Mouse (Mus musculus): ENCODE measurements around the gene Defb21.

Defb21 gene

DNA sequence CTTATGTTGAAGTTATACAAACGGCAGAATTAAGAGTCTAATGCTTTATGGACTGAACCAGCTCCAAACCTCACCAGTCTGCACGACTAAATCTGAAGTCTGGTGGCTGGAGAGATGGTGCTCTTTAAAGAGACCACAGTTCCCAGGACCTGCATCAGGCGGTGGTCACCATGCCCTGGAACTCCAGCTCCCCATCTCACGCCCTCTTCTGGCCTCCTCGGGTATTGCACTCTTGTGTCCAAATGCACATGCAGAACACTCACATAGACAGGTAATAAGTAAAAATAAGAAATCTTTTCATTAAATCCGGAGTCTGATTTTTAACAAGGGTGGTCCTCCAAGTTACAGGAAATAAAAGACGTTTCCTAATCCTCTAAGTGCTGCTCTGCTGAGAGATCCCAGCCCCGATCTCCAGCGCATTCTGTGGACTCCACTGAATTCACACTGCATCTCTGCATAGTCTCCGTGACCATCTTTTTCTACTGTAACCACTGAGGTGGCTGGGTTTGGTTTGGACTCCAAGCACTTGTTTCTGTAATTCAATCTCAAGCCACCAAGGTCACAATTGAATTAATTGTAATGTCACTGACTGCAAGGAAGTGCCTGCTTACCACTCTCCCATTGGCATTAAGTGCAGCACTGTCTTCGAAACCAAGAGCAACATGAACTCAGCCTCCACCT is at the start of gene Defb21:
Defb21 (plus strand) TSS at position 631 of the 681 bp plus-strand sequence.
- DNase-seq (ENCODE audit: low spot score): no peak

GRCm38 (mm10) chr2:152539944-152540710 is 32.4 kb upstream of the Defb21 start, which contains the start of gene Defb29:
Gene Defb29, minus strand, starts transcription at chr2:152540098.
- no peak for DNase-seq (ENCODE audit: low spot score)

DNA sequence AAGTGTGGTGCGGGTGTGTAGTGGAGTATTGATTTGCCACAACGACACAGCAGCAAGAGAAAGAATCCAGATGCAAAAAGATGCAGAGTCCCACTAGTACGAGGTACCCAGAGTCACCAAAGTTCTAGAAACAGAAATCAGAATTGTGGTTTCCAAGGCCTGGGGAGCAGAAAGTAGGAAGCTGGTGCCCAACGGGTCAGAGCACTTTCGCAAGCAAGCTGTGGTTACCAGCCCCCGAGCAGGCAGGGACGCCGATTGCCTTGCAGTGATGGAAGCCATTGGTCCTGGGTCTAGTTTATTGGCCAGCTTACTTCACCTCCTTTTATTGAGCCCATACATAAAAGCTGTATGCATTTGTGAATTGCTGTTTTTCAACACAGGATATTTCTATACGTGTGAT is 30.6 kb upstream of the Defb21 start:
- DNase-seq (ENCODE audit: low spot score): no peak

DNA sequence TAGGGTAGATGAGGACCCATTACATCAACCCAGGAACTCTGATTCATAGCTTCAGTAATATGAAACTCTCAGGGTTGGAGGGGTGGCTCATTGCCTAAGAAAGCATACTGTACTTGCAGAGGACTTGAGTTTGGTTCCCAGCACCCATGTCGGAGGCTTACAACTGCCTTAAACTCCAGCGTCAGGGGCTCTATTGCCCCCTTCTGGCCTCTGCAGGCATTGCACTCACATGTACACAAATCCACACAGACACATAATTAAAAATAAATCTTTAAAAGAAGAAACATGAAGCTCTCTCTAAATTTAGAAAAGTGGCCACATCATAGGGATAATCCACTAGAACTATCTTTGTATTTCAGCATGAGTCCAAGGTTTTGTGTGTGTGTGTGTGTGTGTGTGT is 29.6 kb upstream of the Defb21 start:
- no peak for DNase-seq (ENCODE audit: low spot score)

- DNase-seq (ENCODE audit: low spot score): no peak
These were observed 29.1 kb upstream of the Defb21 start for GRCm38 (mm10) chr2:152543478-152543877.

DNA sequence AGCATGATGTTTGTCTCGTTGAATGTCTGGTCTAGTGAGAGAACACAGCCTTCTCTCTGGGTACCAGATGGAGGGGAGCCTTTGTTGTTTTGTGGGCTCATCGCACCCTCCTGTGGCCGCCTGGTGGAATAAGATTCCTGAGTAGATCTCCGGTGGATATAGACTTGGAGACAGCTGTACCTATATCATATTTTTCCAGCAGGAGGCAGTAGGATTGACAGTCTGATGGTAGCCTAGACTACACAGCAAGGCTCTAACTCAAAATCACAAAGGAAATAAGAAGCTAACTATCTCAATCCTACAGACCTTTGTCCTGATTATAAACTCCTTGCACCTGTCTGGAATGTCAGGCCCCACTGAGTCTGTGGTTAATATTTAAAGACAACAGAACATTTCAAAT is 27.9 kb upstream of the Defb21 start:
- peak; percentile 51 for DNase-seq (ENCODE audit: low spot score)

DNA sequence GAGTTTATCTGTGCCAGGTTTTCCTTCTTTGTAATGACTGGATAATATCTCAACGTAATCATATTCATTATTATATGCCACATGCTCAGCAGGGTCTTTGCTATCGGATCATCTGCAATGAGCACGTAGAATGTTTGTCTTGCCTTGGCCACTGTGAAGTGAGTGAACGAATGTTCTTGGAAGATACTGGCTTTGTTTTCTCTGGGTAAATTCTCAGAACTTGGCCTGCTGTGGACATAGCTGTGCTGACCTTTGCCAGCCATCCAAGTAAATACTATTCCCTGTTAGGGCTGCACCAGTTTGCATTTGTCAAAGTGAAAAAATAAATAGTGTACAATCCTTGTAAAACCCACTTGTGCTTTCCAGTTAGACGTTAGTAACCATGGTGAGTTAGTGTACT is 24.4 kb upstream of the Defb21 start:
- DNase-seq (ENCODE audit: low spot score): no peak

DNA sequence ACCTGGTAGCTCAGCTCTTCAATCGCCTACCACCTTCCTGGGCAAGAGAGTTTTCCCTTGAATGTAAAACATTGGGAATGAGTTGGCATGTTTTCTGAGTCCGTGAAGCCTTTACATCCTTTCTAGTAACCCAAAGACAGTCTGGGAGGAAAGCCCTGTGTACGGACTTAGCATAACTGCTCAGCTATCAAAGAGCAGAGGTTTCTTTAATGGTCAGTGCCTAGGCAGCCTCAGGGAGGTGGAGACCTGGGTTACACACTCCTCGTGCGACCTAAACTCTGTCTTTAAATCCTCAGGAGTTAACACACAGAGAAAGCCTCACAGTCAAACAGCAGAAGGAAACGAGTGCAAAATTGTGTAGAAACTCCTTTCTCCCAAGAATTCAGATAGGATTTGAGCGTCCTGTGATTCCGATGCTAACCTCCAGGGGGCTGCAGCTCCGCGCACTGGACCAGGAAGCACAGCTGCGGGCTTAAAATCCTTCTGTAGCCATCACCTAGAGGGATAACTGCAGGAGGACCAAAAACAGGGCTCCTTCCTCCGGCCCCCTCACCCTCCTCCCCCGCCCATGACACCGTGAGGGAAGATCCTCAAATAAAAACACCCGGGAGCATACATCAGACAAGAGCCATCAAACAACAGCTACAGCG is 18.6 kb upstream of the Defb21 start:
- DNase-seq (ENCODE audit: low spot score): peak; percentile 14

DNA sequence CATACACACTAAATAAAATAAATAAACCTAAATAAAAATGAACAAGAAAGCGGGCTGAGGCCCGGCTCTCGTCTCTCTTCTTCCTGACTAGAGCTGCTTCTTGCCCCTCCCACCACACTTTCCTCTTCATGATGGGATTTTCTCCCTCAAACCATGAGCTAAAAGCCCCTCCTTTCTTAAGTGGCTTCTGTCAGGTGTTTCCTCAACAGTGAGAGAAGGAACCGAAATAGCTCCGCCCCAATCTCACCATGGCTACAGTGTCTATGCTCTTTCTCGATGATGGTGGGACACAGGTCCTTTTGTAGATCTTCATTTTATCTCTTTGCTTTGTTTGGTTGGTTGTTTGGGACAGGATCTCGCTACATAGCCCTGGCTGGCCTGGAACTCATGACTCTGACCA is 15.9 kb upstream of the Defb21 start:
- DNase-seq (ENCODE audit: low spot score): no peak

DNA sequence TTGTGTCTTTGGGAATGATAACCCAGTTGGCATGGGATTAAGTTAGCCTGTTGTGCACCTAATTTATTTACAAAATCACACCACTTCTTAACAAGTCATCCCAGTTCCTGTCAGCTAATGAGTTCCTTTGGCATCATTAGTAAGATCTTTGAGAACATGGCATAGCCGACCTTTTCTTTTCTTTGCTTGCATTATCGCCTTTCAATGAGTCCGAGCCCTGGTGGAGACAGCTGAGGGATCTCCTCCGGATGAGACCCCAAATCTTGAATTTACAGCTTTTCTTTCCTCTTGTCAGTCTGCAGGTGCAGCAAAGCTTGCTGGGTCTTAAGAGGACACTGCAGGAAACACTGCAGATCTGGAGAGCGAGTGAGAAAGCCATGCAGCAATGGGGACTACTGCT is 3.5 kb upstream of the Defb21 start, which contains the start of gene Gm17416:
Gm17416 (plus strand) TSS at position 301 of the 400 bp plus-strand sequence.
- DNase-seq (ENCODE audit: low spot score): no peak

DNA sequence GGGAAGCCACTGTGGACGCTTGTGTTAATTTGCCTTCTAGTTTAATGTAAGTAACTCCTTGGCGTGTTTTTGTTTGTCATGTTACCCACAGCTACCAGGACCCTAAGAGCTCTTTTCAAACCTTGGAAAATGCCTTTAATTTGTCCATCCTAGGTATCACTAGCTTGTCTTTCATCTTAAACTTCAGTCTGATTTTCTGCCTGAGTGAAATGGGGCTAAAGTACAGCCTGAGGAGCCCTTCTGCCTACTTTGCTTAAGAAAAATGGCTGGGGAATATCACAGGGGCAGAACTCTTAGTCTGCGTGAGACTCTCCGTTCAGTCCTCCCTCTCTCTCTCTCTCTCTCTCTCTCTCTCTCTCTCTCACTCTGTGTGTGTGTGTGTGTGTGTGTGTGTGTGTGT is 2.7 kb upstream of the Defb21 start:
- no peak for DNase-seq (ENCODE audit: low spot score)

DNA sequence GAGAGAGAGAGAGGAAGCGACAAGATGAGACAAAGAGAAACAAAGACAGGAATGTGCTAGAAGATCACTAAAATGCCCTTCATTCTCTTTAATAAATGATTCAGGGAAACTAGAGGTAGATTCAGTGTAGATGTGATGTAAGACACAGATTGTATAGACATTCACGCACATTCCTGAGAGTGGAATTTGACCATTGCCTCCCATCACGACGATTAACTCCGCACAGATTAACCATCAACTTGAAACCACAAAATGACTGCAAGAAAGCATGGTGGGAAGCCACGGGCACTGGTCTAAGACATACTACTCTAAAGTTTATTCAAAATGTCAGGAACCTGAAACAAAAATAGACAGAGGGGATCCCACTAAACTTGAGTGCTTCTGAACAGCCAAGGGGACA is 2.2 kb upstream of the Defb21 start:
- no peak for DNase-seq (ENCODE audit: low spot score)

- DNase-seq (ENCODE audit: low spot score): no peak
These were observed 940 bp downstream of the Defb21 start for GRCm38 (mm10) chr2:152573484-152573883.

DNA sequence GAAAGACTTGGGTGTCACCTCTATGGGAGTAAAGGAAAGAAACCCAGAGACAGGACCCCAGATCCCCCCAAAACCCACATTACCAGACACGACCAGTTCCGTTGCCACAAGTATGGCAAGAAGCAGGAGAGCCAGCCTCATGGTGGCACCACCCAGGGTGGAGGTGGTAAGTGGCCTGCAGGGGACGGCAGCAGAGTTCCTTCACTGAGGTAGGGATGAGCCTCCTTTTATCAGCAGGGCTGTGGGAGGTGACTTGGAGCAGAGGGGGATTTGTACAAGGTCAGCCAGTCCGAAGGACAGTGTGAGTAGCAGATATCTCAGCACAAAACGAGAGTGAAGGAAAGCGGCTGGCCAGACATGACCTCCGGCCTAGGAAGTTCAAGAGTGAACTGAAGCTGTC is 7.6 kb downstream of the Defb21 start, which contains the start of gene Defb19:
Defb19 (minus strand) TSS at position 206 of the 400 bp plus-strand sequence.
- peak; percentile 67 for DNase-seq (ENCODE audit: low spot score)

- DNase-seq (ENCODE audit: low spot score): peak; percentile 24
These were observed 8.1 kb downstream of the Defb21 start for GRCm38 (mm10) chr2:152580612-152581011.

DNA sequence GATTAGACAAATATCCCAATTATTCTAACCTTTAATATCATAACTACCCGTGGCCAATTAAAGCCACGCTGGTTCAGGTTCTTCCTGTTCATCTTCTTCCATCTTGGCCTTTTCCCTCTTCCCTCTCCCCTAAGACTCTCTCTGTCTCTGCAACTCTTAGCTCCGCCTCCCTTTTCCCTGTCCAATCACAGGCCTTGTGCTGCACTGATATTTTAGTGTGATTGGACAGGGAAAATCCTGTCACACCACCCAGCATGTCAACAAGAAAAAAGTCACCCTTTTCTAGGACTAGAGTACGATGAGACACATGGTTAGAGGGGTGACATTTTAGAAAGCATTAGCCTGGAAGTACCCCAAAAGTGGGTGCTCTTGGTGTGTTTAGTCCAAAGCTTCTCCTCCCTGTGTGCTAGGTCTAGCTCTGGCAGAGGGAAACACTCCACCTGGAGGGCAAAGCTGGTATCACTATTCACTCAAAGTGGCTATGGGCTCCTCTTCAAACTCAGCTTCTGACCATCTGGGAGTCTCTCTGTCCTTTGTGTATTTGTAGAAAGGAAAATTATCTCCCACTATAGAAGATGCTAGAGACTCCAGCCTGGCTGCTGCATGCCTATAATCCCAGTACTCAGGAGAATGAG is 14.5 kb downstream of the Defb21 start:
- DNase-seq (ENCODE audit: low spot score): no peak

GRCm38 (mm10) chr2:152588450-152588849 is 15.9 kb downstream of the Defb21 start:
- DNase-seq (ENCODE audit: low spot score): no peak

- no peak for DNase-seq (ENCODE audit: low spot score)
These were observed 16.5 kb downstream of the Defb21 start for GRCm38 (mm10) chr2:152589021-152589420.

- no peak for DNase-seq (ENCODE audit: low spot score)
These were observed 26.8 kb downstream of the Defb21 start, which contains the start of gene Defb45 for GRCm38 (mm10) chr2:152599299-152599698. Gene Defb45, minus strand, starts transcription at chr2:152599399.

DNA sequence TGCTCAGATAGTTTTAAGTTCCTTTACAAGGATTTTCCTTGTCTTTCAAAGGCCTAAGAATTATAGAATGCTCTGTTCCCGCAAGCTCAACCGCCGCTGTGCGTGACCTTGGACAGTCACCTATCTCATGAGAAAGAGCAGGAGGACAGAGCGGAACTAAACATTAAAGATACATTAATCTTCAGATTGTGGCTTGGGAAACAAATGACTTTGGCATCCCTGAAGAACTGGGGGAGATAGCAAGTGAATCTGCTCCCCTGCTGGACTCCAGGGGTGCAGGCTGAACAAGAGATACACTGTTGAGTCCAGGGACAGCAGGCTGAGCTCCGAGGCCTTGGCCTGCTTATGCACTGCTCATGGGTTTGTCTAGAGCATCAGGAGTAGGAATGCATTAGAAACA is 27.5 kb downstream of the Defb21 start:
- peak; percentile 22 for DNase-seq (ENCODE audit: low spot score)

DNA sequence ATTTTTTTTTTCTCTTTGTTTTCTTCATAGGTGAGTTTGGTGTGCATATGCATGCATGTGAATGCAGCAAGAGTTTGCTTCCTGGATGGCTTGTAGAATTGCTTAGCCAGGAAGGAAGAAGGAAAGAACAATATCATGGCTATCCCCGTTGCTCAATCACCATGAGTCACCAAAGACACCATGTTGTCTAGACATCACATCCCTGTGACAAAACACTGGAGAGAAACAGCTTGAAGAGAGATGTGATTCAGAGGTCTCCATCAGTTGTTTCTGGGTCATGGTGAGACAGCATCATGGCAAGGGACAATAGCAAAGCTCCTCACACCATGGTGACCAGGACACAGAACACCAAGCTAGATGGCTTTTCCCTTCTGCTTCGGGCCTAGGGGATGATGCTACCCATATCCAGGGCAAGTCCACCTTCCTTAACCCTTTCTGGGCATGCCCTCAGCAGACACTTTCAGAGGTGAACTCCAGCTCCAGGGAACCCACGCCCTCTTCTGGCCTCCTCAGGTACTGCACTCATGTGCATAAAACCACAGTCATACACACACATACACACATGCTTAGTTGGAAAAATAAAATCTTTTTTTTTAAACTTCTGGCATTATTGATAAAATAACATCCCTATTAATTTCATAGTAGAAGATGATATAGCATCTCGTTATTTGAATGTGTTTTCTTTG is 28.9 kb downstream of the Defb21 start:
- no peak for DNase-seq (ENCODE audit: low spot score)

GRCm38 (mm10) chr2:152604057-152604456 is 31.5 kb downstream of the Defb21 start, which contains the start of gene Defb36:
Gene Defb36, plus strand, starts transcription at chr2:152604327.
- peak; percentile 11 for DNase-seq (ENCODE audit: low spot score)
